Mouse (Mus musculus) right cerebral cortex, adult 2 months (tissue): Measurements from ENCODE around the gene Dock9.
"Not testable (repeated sequence)": the region's sequence is repeated elsewhere in the genome, so short reads cannot be mapped to it uniquely, and the experiment has no call there.

ENCODE experiments used
- DNase-seq, 2 experiments: peaks; one replicate each; pipeline ENCODE4 v3.0.0; 2021 to 2022; ENCODE audit warnings: low spot score in 2 of 2

The Dock9 gene

GRCm38 (mm10) chr14:121705644-121706043 is 92.0 kb downstream of the Dock9 start:
- DNase-seq: no peak

- no peak for DNase-seq
Observed at GRCm38 (mm10) chr14:121702534-121702933, 95.1 kb downstream of the Dock9 start.

DNA sequence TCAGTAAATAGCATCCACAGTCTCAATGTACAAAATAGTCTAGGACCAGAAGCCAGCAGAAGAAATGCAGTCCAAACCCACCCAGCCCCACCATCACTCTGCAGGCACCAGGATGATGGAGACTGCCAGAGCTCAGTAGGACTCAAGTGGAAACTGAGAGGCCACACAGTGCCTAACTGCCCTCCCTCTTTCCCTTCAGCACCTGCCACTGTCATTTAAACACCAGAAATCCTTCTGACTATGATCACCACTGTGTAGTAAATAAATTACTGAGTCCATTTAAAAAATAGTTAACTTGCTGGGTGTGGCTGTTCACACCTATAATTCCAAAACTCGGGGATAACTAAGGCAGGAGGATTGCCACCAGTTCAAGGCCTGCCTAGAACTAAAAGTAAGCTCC is 97.6 kb downstream of the Dock9 start:
- DNase-seq: no peak

- no peak for DNase-seq
Observed at GRCm38 (mm10) chr14:121698620-121698950, 99.1 kb downstream of the Dock9 start.

DNA sequence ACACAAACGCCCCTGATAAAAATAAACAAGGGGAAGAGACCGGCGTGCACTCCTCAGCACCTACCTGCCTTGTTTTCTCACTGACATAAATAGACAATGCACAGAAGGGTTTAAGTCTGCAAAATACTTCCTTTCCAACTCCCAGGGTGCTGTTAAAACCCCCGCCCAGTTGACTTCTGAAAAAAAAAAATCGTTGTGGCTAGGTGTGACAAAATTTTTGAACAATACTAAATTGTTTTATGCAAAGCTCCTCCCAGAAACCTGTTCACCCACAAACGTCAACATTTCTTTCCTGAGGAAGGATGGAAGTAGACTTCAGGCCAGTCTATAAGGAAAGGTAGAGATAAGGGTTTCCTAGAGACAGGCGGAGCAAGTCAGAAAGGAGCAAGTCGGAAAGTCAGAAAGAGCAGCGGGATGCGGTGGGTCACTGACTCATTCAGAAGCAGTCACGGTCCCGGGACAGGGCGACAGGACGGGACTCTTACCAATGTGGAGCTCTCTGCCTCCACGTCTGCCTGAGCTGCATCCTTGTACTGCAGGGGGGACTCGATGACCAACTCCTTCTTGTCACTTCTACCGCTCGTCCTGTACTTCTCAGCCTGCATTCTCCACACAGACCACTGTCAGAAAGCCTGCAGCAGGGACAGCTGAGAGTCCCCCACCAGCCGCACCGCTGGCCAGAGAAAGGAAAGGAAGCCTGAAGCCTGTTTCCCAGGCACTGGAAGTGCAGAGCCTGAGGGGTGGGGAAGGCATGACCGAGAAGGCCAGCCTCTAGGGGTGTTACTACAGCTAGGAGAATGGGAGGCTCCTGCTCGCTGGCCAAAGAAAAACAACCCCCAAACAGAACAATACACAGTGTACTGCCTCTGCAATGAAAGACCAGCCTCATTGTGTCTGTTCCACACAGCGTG is 99.7 kb downstream of the Dock9 start:
- DNase-seq: no peak

DNA sequence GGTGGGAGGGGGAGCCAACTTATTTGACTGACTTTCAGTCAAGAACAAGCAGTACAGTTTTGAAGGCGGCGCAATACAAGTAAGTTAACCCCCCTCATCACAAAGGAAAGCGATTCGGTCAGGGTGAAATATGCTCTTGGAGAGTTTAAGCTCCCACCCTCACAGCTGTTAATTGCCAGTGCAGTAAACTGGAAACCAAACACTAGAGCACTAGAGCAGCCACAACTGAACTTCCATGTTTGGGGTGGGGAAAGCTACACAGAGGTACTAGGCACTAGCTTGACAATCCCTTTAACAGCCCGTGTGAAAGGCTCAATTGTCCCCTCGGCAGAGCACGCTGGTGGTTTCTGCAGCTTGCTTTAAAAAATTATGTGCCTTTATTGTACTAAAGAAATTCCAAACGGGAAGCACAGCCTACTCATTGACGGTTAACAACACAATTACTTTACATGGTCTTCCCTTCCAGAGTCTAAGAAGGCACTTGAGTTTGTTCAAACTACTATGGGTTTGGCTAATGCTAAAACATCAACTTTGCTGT is 100.4 kb downstream of the Dock9 start:
- DNase-seq: no peak

- DNase-seq: no peak
Observed at GRCm38 (mm10) chr14:121696429-121697118, 101.1 kb downstream of the Dock9 start.

GRCm38 (mm10) chr14:121694706-121695105 is 102.9 kb downstream of the Dock9 start:
- no peak for DNase-seq

DNA sequence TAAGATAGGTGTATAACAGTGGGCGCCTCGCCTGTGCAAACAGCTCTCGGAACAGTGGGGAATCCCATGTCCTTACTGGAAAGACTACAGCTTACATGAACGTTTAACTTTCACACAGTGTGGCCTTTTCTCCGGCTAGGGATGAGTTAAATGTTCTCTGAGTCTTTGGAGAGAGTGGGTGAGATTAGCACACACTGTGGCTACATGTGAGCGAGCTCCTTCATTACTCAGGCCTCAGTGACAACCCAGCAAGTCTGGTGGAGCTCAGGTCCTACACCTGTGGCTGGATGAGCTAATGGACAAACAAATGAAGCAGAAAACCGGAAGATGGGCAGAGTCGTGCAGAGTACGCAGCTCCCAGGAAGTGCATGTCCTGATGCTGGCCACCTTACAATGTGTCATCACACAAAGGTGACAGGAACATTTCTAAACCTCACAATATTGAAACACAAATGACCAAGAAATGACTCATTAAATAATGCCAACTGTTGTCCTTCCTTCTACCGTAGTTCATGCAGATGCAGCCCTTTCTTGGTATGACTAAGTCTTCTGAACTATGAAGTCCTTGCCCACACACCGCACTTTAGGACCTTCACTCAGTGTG is 103.5 kb downstream of the Dock9 start:
- DNase-seq: no peak

GRCm38 (mm10) chr14:121689649-121690048 is 108.0 kb downstream of the Dock9 start:
- not testable (repeated sequence) for DNase-seq

- no peak for DNase-seq
Observed at GRCm38 (mm10) chr14:121688175-121688574, 109.5 kb downstream of the Dock9 start.

DNA sequence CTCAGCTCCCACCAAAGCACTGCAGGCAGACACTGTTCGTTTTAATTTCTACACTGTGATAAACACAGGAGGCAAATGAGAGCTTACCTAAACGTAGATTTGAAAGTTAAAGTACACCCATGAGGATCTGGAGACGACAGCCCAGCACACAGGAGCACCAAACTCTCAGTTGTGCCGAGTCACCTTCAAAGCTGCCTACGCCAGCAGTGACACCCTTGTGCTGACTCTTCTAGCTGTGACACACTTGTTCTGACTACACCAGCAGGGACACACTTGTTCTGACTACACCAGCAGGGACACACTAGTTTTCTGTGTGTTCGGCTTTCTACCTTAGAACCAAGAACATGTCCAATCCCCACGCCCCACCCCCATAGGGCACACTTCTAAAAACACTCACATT is 110.4 kb downstream of the Dock9 start:
- DNase-seq: no peak

GRCm38 (mm10) chr14:121678913-121679312 is 118.7 kb downstream of the Dock9 start:
- no peak for DNase-seq

GRCm38 (mm10) chr14:121678445-121678844 is 119.2 kb downstream of the Dock9 start:
- DNase-seq: no peak

GRCm38 (mm10) chr14:121676596-121677330 is 120.9 kb downstream of the Dock9 start:
- DNase-seq: no peak

- no peak for DNase-seq
Observed at GRCm38 (mm10) chr14:121676121-121676591, 121.5 kb downstream of the Dock9 start.

GRCm38 (mm10) chr14:121675579-121675978 is 122.1 kb downstream of the Dock9 start:
- no peak for DNase-seq

DNA sequence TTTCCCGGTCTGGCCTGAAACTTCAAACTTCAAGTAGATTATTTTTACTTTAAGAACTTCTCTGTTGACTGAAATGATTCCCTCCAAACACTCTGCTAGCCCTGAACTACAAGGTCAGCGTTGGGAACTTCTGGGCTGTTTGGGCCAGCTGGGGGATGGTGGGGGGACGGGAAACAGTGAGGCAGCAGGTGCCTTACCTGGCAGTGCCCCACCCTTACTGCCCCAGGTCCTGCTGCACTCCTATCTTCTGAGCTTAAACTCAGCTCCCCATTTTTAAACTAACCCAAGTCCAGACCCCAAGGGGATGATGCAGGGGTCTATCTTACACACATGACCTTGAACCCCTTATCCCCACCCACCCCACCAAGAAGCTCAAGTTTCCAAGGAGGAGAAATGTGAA is 122.5 kb downstream of the Dock9 start:
- no peak for DNase-seq

DNA sequence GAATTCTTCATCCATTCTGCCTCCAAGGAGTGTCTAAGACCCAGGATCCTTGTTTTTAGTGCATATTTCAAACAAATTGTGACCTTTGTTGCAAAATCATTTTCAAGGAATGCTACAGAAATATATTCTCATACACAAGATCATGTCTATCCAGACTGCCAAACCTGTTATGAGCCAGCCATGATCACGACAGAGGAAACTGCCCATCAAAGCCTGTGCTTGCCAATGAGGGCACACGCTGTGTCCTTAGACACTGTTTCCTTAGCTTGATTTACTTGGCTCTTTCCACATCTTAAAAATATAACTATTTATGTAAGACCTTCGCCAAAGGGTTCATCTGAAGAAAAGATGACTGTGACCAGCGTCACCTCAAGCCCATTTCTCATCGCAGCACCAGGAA is 127.6 kb downstream of the Dock9 start:
- no peak for DNase-seq

DNA sequence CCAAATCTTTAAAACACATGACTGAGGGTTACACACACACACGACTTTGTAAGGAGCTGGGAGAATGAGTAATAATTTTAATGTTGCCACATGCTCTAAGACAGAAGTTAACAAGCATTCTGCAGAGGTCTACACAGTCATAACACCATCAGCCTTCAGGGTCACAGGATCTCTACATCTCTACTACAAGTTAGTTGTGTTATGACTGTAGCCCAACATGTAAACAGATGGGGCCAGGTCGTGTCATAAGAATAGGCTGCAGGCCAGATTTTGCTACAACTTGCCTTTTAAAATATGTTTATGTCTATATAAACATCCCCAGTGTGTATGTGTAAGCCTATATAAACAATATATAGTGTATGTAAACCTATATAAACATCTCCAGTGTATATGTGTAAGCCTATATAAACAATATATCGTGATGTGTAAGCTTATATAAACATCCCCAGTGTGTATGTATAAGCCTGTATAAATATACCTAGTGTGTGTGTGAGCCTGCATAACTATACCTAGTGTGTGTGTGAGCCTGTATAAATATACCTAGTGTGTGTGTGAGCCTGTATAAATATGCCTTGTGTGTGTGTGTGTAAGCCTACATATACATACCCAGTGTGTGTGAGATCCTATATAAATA is 130.9 kb downstream of the Dock9 start:
- DNase-seq: no peak

- no peak for DNase-seq
Observed at GRCm38 (mm10) chr14:121665693-121666273, 131.9 kb downstream of the Dock9 start.
